Mouse (Mus musculus) c-Kit-positive CD71-positive TER-119-negative erythroid progenitor cells, embryonic 14.5 days (primary cell): ENCODE measurements around the gene Ccdc137.
A peak's percentile ranks its signal among the peaks of the same experiment; 100 is the strongest.

Experiments used
- DNase-seq: peaks from one replicate; pipeline ENCODE4 v3.0.0-alpha.2; 2013; ENCODE audit warnings: low read depth

Ccdc137 gene

DNA sequence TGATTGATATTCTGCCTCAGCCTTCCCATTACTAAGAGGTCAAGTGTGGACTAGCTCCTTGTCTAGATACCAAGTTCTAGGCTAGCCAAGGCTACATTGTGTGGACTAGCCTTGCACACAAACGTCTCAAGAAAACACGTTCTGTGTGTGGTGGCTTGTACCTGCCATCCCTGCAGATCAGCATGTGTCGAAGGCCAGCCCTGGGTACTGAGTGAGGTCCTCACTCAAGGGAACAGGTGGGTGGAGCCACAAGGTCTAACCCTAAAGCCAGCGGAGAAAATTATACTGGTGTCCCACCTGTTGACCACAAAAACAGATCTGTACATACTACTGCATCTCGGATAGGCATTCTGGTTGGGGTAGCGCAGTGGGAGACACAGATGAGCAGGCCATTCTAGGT is 42.0 kb downstream of the Ccdc137 start:
- no peak for DNase-seq

DNA sequence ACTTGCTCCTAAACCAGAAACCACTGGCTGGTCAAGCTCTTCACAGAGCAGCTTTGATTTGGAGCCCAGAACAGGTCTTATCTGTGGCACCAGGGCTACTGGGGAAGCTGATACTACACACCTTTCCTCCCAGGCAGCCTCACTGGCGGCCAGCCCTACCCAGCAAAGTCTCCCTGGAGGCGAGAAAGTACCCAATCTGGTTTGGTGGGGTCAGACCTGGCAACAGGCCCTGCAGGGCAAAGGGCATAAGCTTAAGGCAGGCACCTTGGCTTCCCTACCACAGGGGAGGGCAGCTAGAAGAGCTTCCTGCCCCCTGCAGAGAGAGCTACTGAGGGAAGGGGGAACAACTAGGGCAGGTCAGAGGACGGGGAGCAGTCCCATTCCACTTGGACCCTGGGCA is 42.4 kb downstream of the Ccdc137 start:
- no peak for DNase-seq

DNA sequence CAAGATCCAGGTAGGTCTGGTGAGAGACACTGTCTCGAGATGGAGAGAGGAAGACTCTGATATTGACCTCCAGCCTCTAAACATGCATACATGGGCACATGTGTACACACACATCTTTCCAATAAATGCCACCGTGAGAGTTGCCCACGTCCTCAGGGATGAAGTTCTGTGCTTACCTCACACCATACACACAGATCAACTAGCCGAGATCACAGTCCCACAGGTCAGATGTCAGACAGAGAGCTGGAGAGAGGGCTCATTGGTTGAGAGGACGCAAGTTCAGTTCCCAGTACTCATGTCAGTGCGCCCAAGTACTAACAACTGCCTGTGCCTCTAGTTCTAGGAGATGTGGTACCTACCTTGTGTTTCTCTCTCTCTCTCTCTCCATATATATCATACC is 43.1 kb downstream of the Ccdc137 start:
- DNase-seq = no peak

DNA sequence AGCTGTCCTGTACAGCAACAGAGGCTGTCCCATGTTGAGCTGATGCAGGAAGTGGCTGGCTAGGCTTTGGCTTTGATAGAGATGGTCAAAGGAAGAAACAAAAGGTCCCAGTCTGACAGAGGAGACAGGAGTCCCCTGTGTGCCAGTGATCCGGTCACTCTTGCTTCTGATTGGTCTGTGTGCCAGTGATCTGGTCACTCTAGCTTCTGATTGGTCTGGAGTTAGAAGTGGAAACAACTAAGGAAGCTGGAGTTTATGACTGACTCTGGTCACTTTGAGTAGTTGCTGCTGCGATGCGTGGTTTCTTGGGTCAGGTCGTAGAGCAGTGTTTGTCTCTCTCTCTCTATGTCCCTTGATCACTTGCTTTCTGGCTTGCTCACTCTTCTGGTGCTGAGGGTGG is 43.8 kb downstream of the Ccdc137 start:
- no peak for DNase-seq

DNA sequence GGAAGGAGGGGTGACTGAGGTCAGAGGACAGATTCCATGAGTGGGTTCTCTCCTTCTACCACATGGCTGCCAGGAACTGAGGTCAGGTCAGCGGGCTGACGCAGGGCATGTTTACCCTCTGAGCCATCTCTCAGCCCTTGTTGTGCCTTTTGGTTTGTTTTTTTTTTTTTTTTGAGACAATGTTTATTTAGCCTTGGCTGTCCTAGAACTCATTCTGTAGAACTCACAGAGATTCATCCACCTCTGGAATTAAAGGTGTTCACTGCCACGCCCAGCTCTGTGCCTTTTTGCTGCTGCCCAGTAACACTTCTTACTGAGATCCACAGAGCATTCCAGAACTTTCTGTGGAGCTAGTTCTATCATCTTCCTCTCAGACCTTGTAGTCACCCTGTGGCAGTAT is 47.7 kb downstream of the Ccdc137 start:
- no peak for DNase-seq

DNA sequence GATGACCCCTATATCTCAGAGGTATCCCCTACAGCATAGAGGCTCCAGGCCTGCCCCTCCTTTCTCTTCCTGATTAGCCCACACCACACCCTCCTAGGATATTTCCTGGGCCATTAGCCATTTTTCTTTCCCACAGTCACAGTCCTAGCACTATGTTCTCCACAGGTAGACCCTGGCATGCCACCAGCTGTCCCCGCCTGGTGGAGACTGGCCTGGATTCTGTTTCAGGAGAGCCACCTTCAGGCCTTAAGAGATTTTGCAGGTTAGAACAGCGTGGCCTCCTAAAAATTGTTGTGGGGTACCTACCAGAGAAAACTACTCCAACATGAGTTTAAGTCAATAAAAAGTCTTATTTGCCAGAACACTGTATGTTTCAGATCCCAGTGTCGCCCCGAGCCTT is 49.0 kb downstream of the Ccdc137 start:
- no peak for DNase-seq

DNA sequence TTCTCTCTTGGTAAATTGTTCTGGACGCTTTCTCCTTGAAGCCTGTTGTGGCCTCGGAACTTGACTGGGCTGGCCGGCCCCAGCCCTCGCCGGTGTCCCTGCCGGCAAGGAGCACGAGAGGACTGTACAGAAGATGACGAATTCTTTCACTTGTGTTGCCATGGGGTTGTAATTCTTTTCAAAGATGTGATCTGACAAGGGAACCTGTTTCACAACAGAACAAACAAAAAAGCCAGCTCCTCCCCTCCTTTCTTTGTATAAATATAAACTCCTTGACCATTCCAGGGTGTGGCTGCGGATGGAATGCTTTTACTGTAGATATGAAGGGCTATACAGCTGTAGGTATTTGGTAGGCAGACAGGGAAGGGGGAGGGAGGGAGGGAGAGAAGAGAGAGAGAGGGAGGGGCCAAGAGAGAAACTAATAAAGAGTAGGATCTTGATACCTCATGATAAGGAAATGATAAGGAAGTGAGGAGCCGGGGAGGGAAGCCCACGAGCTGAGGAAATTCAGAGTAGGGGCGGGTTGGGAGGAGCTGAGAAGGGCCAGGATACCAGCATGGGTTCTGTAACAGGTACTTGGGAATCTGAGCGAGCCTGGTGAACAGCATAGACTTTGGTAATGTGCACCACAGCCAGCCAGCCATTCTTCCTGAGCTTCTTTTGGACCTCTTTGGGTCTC is 49.8 kb downstream of the Ccdc137 start:
- DNase-seq = no peak

DNA sequence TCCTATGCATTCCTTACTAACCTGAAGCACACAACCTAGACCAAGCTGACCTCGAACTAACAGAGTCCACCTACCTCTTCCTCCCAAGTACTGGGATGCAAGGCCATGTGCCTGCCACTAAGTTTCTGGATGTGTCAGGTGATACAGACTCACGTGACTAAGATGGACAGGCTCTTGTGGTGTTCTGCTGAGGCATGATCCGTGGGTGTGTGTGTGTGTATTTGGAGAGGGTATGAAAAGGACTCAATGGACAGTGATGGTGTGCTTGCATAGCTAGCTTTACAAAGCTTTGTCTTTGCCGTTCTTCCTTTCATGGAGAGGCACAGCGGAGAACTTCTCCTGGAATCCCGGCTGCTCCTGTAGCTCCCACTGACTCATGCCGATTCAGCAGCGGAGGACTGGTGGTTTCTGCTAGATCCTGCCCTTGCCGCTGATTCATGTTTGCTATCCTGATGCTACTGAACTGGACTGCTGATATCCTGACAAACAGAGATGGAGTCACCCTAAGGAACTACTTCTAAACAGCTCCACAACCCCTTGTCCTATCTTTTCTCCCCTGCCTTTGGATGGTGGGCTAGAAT is 50.5 kb downstream of the Ccdc137 start:
- DNase-seq = no peak

DNA sequence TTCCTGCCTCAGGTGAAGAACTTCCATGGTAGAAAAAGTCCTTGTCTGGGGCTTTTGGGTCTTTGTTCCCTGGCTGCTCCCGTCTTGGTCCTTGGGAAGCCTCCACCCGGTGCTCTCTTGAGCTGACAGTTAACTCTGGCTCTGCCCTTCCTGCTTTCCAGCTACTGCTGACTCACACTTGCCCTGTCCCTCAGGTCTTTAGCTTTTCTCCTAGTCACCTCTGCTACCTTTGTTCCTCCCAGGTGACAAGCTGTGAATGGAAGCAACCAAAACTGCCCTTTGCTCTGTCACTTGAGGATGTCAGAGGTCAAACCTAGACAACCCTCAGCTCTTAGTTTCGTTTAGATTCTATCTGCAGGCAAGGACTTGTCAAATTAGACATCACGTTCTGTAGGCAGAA is 52.0 kb downstream of the Ccdc137 start:
- no peak for DNase-seq

DNA sequence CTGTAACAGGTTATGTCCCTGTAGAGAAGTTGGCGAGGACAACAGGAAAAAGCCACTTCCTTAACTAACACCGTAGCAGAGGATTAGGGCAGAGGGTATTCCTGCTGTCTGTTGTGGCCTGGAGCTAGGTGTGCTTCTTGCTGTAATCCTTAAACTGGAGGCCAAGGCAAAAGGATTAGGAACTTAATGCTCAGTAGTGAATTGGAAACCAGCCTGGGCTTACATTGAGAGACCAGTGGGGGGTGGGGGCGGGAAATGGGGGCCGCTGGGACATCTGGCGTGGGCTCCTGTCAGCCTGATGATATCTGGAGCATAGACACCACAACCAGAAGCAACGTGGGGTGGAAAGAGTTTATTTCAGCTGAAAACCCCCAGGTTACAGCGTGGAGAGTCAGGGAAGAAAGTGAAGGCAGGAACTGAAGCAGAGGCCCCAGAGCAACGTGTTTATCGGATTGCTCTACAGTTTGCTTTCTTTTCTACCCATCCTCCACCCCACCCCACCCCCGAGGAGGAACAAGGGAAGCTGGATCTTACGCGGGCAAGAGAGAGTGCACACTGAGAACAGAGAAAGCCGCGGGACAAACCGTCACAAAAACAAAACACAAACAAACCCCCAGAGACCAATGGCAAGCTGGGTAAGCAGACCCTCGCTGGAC is 52.6 kb downstream of the Ccdc137 start:
- peak; percentile 57 for DNase-seq

DNA sequence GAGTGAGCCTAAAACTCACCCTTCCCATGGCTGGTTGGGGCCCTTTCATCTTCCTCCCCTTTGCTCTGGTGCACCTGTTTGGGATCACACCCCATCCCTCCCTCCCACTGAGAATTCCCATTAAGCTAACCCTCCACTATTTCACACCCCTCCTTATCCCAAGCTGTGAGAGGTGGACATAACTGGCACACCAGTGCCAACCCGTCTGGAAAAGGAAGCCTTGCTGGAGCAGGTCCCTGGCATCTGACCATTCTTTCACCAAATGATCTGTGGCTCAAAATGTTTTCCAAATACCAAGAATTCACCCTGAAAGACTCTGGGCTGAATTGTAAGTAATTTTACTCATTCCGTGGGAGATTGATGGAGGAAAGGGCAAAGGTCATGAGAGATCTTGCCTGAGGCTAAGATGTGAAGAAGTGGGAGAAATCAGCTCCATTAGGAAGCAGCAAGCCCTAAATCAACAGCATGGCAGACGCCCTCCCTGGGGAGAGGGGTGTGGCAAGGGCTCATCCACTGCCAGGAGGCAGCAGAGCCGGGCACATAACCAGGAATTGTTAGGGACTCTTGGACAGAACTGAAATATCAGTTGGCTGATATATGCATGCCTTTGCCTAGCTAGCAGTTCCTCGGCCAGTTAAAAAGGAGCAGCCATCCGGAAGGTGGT is 55.0 kb downstream of the Ccdc137 start:
- DNase-seq = no peak
